Mouse (Mus musculus) right cerebral cortex, adult 18-20 months (tissue): ENCODE data around the gene Lao1.

Source experiments
- DNase-seq: peaks from one replicate; pipeline ENCODE4 v3.0.0; 2022; ENCODE audit warnings: mixed read lengths

The Lao1 gene

GRCm38 (mm10) chr4:119015557-119015956 lies 54.2 kb downstream of the Lao1 start:
- DNase-seq = no peak

GRCm38 (mm10) chr4:119017078-119017477 lies 55.7 kb downstream of the Lao1 start:
- no peak for DNase-seq
